Mouse (Mus musculus): ENCODE results near the gene Masp2.

Masp2 gene

DNA sequence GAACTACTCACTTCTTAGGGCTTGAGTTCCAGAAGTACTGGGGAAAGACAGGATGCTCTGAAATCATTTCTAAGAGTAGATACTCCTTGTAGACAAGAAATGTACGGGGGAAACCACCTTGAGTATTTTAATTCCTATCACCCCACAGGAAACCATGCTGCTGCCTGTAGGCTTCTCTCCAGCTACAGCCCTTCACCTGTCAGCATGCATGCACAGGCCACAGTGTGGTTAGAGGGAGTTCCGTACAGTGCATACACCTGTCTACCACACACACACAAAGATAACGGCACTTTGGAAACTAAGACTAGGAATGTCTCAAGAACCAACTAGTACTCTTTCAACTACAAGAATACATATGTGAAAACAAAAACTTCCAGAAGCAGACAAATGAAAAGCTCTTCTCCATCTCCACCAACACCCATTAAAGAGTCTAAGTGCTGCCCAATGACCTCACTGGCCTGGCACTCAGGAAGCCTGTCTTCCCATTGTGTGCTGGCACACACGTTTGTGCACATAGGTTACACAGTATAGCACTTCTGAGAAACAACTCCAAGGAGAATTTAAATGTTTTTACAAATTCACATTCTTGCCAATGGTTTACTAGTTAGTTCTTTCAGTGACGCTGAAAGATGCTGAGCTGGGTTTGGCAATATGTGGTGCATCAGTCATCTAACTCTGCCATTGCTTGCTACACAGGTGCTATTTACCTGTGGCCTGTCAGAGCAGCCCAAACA lies 8.4 kb downstream of the Masp2 start:
- no peak for DNase-seq (ENCODE audit: low read depth, low spot score)
- peaks cover 7% of the 10 kb centered on the region; the same call in 1 of the 2 replicates for H3K36me3 ChIP-seq (ENCODE audit: control insufficient read depth, insufficient read depth, low read length, poor library complexity, severe bottlenecking)
- H3K27me3 ChIP-seq (ENCODE audit: control insufficient read depth, insufficient read depth, low read length, poor library complexity, severe bottlenecking) = no peaks in the 10 kb centered on the region

- H3K36me3 ChIP-seq (ENCODE audit: control insufficient read depth, insufficient read depth, low read length, poor library complexity, severe bottlenecking) = peaks cover 11% of the 10 kb centered on the region; the same call in 1 of the 2 replicates
- DNase-seq (ENCODE audit: low read depth, low spot score) = no peak
- no peaks in the 10 kb centered on the region for H3K27me3 ChIP-seq (ENCODE audit: control insufficient read depth, insufficient read depth, low read length, poor library complexity, severe bottlenecking)
Observed at GRCm38 (mm10) chr4:148612557-148612956, 10.2 kb downstream of the Masp2 start.

GRCm38 (mm10) chr4:148613738-148614137 lies 11.4 kb downstream of the Masp2 start:
- peaks cover 17% of the 10 kb centered on the region; the same call in 1 of the 2 replicates for H3K36me3 ChIP-seq (ENCODE audit: control insufficient read depth, insufficient read depth, low read length, poor library complexity, severe bottlenecking)
- DNase-seq (ENCODE audit: low read depth, low spot score) = no peak
- H3K27me3 ChIP-seq (ENCODE audit: control insufficient read depth, insufficient read depth, low read length, poor library complexity, severe bottlenecking) = no peaks in the 10 kb centered on the region

DNA sequence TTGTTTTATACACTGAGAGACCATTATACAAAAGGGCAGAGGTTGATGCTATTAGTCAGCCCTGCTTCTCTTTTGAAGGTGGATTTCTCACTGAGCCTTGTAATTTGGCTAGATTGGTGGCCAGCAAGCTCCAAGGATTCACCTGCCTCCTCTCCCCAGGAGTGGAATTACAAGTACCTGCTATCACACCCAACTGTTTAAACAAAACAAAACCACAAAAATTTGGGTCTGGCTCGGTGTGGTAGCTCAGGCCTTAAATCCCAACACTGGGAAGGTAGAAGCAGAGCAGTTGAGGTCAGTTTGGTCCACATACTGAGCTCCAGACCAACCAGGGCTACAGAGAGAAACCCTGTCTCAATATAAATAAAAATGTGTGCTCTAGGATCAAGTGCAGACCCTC lies 17.5 kb downstream of the Masp2 start:
- Histone ChIP-seq H3K36me3 (ENCODE audit: control insufficient read depth, insufficient read depth, low read length, poor library complexity, severe bottlenecking) (peaks cover 36% of the 10 kb centered on the region; the same call in 1 of the 2 replicates), H3K27me3 (ENCODE audit: control insufficient read depth, insufficient read depth, low read length, poor library complexity, severe bottlenecking) (no peaks in the 10 kb centered on the region)
- DNase-seq (ENCODE audit: low read depth, low spot score) = no peak

DNA sequence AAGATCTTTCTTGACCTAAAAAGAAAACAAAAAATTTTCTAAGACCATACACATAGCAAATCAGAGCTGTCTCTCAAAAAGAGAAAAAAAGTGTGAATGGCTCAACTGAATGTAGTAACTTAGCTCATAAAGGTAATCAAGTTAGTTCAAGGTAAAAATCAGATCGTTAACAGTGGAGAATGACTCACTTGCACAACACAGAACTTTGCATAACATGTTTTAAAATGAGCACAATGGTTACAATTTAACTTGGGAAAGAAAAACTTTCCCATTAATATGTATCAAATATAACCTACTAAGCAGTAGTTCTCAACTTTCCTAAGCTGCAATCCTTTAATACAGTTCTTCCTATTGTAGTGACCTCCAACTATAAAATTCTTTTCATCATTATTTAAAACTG lies 18.4 kb downstream of the Masp2 start:
- peaks cover 37% of the 10 kb centered on the region; the same call in 1 of the 2 replicates for H3K36me3 ChIP-seq (ENCODE audit: control insufficient read depth, insufficient read depth, low read length, poor library complexity, severe bottlenecking)
- no peaks in the 10 kb centered on the region for H3K27me3 ChIP-seq (ENCODE audit: control insufficient read depth, insufficient read depth, low read length, poor library complexity, severe bottlenecking)

DNA sequence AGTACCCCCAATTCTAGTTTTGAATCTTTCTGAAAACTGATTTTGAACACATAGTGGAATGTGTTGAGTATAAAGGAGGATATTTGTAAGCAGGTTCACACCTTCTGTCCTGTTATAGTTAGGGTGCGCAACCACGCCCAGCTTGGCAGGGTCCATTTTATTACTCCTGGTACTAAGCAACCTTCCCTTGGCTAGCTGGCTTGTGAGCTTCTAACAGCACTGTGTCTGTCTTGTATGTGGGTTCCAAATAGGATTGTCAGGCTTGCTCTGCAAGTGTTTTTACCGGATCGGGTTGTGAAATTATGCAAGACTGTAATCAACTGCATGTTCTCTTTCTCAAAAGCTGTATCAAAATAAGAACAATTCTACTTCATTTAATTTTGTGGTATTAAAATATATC lies 20.1 kb downstream of the Masp2 start:
- Histone ChIP-seq H3K36me3 (ENCODE audit: control insufficient read depth, insufficient read depth, low read length, poor library complexity, severe bottlenecking) (peaks cover 32% of the 10 kb centered on the region; the same call in 1 of the 2 replicates), H3K27me3 (ENCODE audit: control insufficient read depth, insufficient read depth, low read length, poor library complexity, severe bottlenecking) (no peaks in the 10 kb centered on the region)
- DNase-seq (ENCODE audit: low read depth, low spot score) = no peak

More for the DNA sequence above, 18.4 kb downstream of the Masp2 start:
- no peak for DNase-seq (ENCODE audit: low read depth, low spot score)

DNA sequence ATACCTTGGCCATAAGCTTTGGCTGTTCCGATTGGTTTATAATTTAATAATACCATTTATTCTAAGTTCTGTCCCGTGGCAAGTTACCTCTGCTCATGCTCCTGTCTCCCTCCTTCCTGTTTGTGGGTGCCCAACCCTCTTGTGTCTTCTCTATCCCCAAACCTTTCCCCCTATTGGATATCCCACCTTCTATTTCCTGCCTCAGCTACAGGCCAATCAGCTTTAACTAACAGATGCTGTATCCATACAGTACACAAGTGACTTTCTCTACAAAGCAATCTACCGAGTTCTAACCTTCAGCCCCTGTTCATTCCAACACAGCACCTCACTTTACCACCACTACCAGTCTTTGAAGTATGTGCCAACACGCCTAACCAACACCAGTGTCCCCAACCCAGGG lies 21.3 kb downstream of the Masp2 start:
- Histone ChIP-seq H3K27me3 (ENCODE audit: control insufficient read depth, insufficient read depth, low read length, poor library complexity, severe bottlenecking) (no peaks in the 10 kb centered on the region), H3K36me3 (ENCODE audit: control insufficient read depth, insufficient read depth, low read length, poor library complexity, severe bottlenecking) (peaks cover 27% of the 10 kb centered on the region; the same call in 1 of the 2 replicates)
- DNase-seq (ENCODE audit: low read depth, low spot score) = no peak

- DNase-seq (ENCODE audit: low read depth, low spot score) = no peak
- peaks cover 20% of the 10 kb centered on the region; the same call in 1 of the 2 replicates for H3K36me3 ChIP-seq (ENCODE audit: control insufficient read depth, insufficient read depth, low read length, poor library complexity, severe bottlenecking)
- no peaks in the 10 kb centered on the region for H3K27me3 ChIP-seq (ENCODE audit: control insufficient read depth, insufficient read depth, low read length, poor library complexity, severe bottlenecking)
Observed at GRCm38 (mm10) chr4:148625010-148625409, 22.7 kb downstream of the Masp2 start.

- DNase-seq (ENCODE audit: low read depth, low spot score) = peak; percentile 61
- Histone ChIP-seq H3K36me3 (ENCODE audit: control insufficient read depth, insufficient read depth, low read length, poor library complexity, severe bottlenecking) (peaks cover 18% of the 10 kb centered on the region; the same call in 1 of the 2 replicates), H3K27me3 (ENCODE audit: control insufficient read depth, insufficient read depth, low read length, poor library complexity, severe bottlenecking) (no peaks in the 10 kb centered on the region)
Observed at GRCm38 (mm10) chr4:148625756-148626622, 23.6 kb downstream of the Masp2 start.

DNA sequence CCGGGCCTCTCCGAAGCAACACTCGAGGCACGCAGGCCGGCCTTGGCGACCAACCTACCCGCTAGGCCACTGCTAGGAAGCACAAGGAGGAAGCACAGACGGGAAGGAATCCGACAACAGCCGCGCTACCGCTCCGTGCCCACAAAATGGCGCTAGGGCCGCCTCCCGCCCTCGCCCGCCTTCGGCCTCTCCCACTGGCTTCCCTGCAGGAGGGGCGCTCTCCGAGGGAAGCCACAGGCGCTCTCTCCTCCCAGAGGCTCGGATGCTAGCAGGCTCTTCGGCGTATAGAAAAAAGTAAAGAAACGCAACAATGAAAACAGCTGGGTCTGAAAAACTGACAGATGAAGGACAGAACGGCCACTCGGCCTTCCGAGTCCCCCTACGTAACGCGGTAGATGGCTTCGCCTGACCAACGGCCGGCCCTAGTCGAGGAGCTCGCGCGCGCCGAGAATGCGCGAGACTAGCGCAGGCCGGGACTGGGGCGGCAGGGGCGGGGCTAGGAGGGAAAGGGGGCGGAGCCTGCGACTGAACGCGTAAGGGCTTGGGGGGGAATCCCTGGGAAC lies 24.4 kb downstream of the Masp2 start, which contains the start of gene Tardbp:
Gene Tardbp (minus strand): TSS at position 397 of the 563 bp plus-strand sequence.
- Histone ChIP-seq H3K36me3 (ENCODE audit: control insufficient read depth, insufficient read depth, low read length, poor library complexity, severe bottlenecking) (peaks cover 12% of the 10 kb centered on the region; the same call in 1 of the 2 replicates), H3K27me3 (ENCODE audit: control insufficient read depth, insufficient read depth, low read length, poor library complexity, severe bottlenecking) (no peaks in the 10 kb centered on the region)
- peak; percentile 98 for DNase-seq (ENCODE audit: low read depth, low spot score)

DNA sequence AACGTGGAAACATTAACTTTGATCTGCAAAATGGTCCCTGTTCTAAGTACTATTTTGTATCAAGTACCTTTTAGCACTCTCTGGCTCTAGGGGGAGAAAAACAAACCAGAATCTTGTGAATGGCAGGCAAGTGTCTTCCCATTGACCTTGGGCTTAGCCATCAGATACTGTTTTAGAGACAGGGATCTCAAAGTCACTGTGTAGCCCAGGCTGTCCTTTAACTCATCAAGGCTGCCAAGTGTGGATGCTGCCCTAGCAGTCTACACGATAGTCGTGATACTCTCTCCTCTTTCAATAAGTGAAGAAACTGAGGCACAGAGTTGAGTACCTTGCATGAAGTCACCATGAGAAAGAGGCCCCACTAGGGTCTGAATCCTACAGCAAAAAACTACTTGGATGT lies 24.9 kb downstream of the Masp2 start:
- H3K27me3 ChIP-seq (ENCODE audit: control insufficient read depth, insufficient read depth, low read length, poor library complexity, severe bottlenecking) = no peaks in the 10 kb centered on the region

GRCm38 (mm10) chr4:148632013-148632692 lies 29.8 kb downstream of the Masp2 start:
- DNase-seq (ENCODE audit: low read depth, low spot score) = peak; percentile 19
- H3K36me3 ChIP-seq (ENCODE audit: control insufficient read depth, insufficient read depth, low read length, poor library complexity, severe bottlenecking) = no peaks in the 10 kb centered on the region
- H3K27me3 ChIP-seq (ENCODE audit: control insufficient read depth, insufficient read depth, low read length, poor library complexity, severe bottlenecking) = no peaks in the 10 kb centered on the region

More for the DNA sequence above, 24.9 kb downstream of the Masp2 start:
- DNase-seq (ENCODE audit: low read depth, low spot score) = no peak
- H3K36me3 ChIP-seq (ENCODE audit: control insufficient read depth, insufficient read depth, low read length, poor library complexity, severe bottlenecking) = peaks cover 10% of the 10 kb centered on the region; the same call in 1 of the 2 replicates

- DNase-seq (ENCODE audit: low read depth, low spot score) = no peak
- no peaks in the 10 kb centered on the region for H3K27me3 ChIP-seq (ENCODE audit: control insufficient read depth, insufficient read depth, low read length, poor library complexity, severe bottlenecking)
- H3K36me3 ChIP-seq (ENCODE audit: control insufficient read depth, insufficient read depth, low read length, poor library complexity, severe bottlenecking) = no peaks in the 10 kb centered on the region
Observed at GRCm38 (mm10) chr4:148633395-148634061, 31.2 kb downstream of the Masp2 start.

GRCm38 (mm10) chr4:148635309-148635708 lies 33.0 kb downstream of the Masp2 start:
- no peaks in the 10 kb centered on the region for H3K27me3 ChIP-seq (ENCODE audit: control insufficient read depth, insufficient read depth, low read length, poor library complexity, severe bottlenecking)
- no peak for DNase-seq (ENCODE audit: low read depth, low spot score)
- no peaks in the 10 kb centered on the region for H3K36me3 ChIP-seq (ENCODE audit: control insufficient read depth, insufficient read depth, low read length, poor library complexity, severe bottlenecking)

All from splenic B cell, adult 2 months (primary cell).